Mouse (Mus musculus) adrenal gland, postnatal 25 days (tissue): ENCODE data around the gene Spsb4. TPM values are rescaled to one million over a fixed set of nuclear protein-coding genes. Genes with fewer than 3 reads are reported as not detected.

Experiments used
- DNase-seq: peaks from one replicate; pipeline ENCODE4 v3.0.0; 2021; ENCODE audit warnings: mixed read lengths
- total RNA-seq: library from RNA; stranded (reverse); gene quantifications from 2 replicates; pipeline ENCODE4 v1.2.3, GENCODE M21; 2021

Spsb4 gene
- total RNA-seq, 1 experiment from 2014 or later, result 1.2 TPM

GRCm38 (mm10) chr9:96893582-96893981, 125.1 kb downstream of the Spsb4 start:
- DNase-seq, result no peak

Other genes with a start within 250 kb of the Spsb4 start
- 7.8 and 13.1 TPM in 2 replicates for gene Pxylp1, start 126.2 kb downstream of the Spsb4 start, total RNA-seq
- 76.6 and 105 TPM in 2 replicates for gene Slc25a36, start 92.3 kb upstream of the Spsb4 start, total RNA-seq